Mouse (Mus musculus) frontal cortex, adult (tissue): Measurements from ENCODE around the gene Gm20388.
"Not testable (repeated sequence)": the region's sequence is repeated elsewhere in the genome, so short reads cannot be mapped to it uniquely, and the experiment has no call there.

ENCODE experiments used
- ATAC-seq: cut with Nextera tagmentation; 2 replicates; pipeline ENCODE4 v1.9.2; 2017; ENCODE audit warnings: mild to moderate bottlenecking, moderate library complexity, mixed read lengths; ENCODE audit not compliant: low TSS enrichment

Gm20388 gene

DNA sequence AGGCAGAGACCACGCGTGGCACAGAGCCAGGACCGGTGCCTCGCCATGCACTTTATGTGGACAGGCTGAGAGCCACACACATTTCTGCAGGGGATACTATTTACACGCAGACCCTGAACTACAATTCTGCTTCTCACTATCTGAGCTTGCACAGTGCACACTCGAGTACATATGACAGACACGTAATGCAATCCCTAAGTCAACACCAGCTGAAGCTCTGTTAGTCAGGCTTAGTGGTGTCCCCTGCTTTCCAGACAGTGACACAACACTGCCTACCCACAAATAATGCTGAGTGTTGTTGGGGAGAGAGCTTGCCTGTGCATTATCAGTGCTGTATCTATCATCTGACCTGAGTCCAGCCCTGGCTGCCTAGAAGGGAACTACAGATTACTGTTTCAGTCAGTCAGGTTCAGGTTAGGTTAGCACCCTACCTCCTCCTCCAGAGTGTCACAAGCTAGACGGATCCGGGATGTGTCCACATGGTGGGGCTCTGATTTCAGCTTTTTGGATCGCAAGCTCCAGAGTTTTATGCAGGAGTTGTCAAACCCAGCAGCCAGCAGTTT is 4092.0 kb downstream of the Gm20388 start:
- ATAC-seq, result no peak

DNA sequence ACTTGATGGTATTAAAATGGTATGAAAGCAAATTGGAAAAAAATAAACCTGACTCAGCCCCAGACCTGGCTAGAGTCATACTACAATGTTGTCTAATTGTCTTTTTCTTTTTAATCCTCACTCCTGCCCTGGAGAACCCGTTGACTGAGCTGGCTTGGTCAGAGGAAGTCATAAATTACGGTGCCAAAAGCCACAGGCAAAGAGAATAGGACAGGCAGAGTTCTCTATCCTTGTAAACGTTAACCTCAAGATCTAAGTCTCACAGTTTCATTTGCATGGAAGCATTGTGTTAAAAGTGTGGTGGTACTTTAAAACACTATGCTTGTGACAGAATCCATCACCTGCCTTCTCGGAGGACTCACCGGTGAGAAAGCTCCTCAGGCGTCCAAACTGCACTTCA is 4097.2 kb downstream of the Gm20388 start:
- ATAC-seq, result no peak

GRCm38 (mm10) chr8:124011580-124011979 is 4100.9 kb downstream of the Gm20388 start:
- no peak for ATAC-seq

DNA sequence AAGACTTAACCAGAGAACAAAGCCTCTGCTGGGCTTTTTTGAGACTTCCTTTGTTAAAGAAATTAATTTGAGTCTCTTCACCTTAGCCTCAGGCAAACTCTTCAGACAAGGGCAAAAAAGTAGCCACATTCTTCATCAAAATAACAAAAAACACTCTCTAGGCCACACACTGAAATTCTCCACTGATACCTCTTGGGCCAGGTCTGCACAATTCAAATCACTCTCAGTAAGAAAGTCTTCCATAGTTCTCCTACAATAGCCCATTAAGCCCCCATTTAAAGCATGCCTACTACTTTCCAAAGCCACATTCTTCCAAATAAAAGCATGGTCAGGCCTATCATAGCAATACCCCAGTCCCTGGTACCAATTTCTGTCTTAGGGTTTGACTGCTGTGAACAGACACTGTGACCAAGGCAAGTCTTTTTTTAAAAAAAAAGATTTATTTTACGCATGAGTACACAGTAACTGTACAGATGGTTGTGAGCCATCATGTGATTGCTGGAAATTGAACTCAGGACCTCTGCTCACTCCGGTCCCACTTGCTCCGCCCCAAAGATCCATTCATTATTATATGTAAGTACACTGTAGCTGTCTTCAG is 4101.4 kb downstream of the Gm20388 start:
- ATAC-seq, result no peak

GRCm38 (mm10) chr8:124014299-124014698 is 4103.7 kb downstream of the Gm20388 start:
- not testable (repeated sequence) for ATAC-seq

GRCm38 (mm10) chr8:124014751-124015150 is 4104.1 kb downstream of the Gm20388 start:
- no peak for ATAC-seq

DNA sequence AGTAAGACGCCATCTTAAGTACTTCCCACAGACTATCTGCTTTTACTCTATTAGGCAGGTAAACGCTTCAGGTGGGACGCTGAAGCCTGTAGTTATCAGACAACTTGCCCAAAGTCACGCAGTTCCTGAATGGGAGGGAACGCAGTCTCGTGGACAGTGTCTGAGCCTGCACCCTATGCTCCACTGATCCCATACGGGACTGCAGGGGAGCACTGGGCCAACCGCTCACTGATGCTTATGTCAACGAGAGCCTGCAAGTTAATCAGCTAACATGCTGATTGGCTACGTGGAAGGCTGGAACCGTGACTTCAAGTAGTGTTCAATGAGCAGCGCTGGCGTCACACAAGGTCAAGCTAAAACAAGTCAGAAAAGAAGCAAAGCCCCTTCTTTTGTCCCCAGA is 4109.1 kb downstream of the Gm20388 start:
- no peak for ATAC-seq

- peak; percentile 39; the same call in 1 of the 2 replicates for ATAC-seq
Measured at GRCm38 (mm10) chr8:124020439-124021236, 4110.0 kb downstream of the Gm20388 start.

- ATAC-seq, result peak; percentile 97
Measured at GRCm38 (mm10) chr8:124021237-124022227, 4110.9 kb downstream of the Gm20388 start, which contains the start of the genes Taf5l and Urb2. Gene Taf5l, minus strand, starts transcription at chr8:124021397. Gene Urb2, plus strand, starts transcription at chr8:124021508.

DNA sequence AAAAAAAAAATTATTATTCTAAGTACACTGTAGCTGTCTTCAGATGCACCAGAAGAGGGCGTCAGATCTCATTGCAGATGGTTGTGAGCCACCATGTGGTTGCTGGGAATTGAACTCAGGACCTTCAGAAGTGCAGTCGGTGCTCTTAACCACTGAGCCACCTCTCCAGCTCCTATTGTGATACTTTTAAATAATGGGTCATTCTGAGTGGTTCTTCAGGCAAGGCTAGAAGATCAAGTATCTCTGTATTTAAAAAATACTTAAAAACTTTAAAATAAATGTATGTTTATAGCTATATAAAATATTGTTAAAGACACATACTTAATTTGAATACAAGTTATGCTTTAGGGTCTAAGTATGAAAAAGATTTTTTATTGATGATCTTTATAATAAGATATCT is 4115.6 kb downstream of the Gm20388 start:
- ATAC-seq, result not testable (repeated sequence)

DNA sequence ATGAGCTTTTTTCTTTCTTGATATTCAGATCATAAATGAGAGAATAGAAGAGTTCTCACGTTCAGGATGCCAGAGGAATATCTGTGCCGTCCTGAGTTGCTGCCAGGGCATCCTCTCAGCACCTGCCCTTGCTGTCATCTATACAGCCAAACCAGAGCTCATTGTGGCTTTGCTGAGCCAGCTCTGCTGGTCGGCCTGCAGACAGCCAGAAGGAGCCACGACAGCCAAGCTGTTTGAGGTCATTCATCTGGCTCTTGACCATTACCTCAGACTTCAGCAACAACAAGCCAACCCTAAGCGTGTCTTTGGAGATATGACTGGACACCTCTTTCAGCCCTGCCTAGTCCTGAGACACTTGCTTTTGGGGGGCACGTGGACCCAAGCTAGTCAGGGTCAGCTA is 4117.2 kb downstream of the Gm20388 start:
- ATAC-seq, result no peak

GRCm38 (mm10) chr8:124033400-124033799 is 4122.8 kb downstream of the Gm20388 start:
- no peak for ATAC-seq

DNA sequence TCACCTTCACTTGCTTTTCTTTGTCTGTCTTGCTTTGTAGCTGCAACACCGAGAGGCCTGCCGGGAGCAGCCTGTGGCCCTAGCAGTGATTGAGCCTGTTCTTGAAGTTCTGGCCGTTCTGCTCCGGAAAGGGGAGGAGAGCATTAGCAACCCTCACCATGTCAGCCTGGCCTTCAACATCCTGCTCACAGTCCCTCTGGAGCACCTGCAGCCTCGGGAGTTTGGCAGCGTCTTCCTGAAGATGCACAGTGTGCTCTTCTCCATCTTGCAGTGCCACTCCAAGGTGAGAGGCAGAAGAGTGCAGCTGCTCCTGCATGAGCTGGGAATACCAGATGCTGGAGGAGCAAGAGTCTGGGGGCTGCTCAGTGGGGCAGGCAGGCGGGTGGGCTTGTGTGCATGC is 4127.5 kb downstream of the Gm20388 start:
- ATAC-seq, result no peak

- ATAC-seq, result no peak
Measured at GRCm38 (mm10) chr8:124039351-124039750, 4128.7 kb downstream of the Gm20388 start.

- no peak for ATAC-seq
Measured at GRCm38 (mm10) chr8:124042201-124042600, 4131.6 kb downstream of the Gm20388 start.

DNA sequence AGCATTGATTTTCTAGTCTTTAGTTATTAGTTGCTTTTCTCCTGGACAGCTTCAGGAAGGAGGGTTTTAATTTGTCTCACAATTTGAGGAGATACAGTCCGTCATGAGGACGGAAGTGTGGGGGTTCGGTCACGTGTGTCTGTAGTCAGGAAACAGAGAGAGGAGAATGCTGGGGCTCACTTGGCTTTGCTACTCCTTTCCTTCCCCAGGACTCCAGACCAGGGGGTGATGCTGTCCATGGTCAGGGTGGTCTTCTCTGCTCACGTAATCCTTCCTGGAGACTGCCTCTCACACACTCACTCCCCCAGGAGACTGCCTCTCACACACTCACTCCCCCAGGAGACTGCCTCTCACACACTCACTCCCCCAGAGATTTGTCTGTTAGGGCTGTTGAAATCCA is 4133.8 kb downstream of the Gm20388 start:
- no peak for ATAC-seq

DNA sequence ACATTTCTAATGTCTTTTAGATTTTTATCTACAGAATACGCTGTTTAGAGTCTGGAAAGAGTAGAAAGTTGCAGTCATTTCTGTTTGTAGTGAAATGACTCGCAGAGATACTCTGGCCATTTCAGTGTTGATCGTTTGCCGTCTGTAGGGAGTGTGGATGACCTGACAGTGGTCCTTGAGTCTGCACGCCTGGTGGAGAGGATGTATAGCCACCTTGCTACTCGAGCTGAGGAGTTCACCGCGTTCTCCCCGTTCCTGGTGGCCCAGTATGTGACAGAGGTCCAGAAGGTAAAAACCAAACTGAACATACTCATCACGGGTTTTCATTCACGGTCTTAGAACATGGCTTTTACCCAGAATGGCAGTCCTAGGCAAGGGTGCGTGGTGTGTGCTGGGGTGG is 4134.3 kb downstream of the Gm20388 start:
- no peak for ATAC-seq

GRCm38 (mm10) chr8:124045856-124046255 is 4135.2 kb downstream of the Gm20388 start:
- ATAC-seq, result no peak

DNA sequence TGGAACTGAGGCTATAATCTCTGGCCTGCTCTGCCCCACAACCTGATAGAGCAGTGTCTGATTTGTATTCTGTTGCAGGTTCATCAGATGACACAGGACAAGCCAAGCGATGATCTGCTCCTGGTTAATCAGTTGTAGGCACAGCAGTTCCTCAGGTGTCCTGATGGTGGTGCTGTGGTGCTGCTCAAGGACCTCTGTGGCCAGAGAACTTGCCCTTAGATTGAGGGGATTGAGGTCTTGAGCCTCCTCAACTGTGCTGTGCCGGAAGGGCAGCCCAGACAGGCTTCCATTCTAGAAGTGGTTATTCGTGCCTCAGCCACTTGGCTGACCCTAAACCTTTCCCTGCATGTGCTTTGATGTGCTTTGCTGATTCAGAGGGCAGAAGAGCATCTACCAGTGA is 4141.5 kb downstream of the Gm20388 start:
- ATAC-seq, result peak; percentile 64; the same call in 1 of the 2 replicates

- no peak for ATAC-seq
Measured at GRCm38 (mm10) chr8:124052568-124052967, 4141.9 kb downstream of the Gm20388 start.

DNA sequence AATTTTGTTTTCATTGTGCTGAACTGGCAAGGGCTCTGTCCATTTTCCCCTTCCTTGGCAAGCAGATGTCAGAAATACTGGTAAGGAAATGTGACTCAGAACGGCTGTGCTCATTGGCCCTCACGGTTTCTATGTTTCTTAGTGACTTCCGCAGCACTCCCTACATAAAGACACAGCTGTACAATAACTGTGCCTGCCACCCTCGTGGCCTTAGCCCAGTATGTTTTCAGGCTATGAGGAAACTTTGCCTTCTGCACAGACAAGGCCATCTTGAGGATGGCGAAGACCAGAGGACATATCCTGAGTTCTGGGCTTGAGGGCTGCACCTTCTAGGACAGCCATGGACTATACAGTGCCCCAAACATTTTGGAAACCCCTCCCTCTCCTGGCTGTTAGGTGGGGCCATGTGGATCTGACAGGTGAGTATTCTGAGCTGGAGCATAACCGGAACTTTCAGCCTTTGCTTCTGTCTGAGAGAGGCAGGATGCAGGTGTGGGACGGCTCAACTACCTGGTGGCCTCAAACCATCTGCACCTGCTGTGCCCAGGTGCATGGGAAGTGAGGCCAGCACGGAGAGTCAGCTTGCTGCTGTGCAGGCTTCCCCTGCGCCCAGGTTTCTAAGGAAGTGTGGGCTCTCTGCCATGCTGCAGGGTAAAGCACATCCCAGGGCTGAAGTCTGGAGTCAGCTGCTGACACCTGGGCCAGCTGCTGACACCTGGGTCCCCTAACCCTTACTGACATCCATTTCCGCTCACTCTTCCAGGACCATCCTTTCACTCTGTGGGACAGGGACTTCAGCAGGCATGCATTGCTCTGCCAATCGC is 4146.4 kb downstream of the Gm20388 start:
- no peak for ATAC-seq
